Mouse (Mus musculus): ENCODE data around the gene Rnpepl1. TPM values are rescaled to one million over a fixed set of nuclear protein-coding genes. Genes with fewer than 3 reads are reported as not detected.

Rnpepl1 gene
- total and polyA plus RNA-seq, 2 experiments from 2014 or later, result 31.3 to 58.2 TPM

- no peaks in the 10 kb centered on the region for H3K9me3 ChIP-seq (ENCODE audit: low read length)
- H3K27ac ChIP-seq, result no peak overlapping the region
- H3K27me3 ChIP-seq (ENCODE audit: insufficient read depth, low read length), result no peaks in the 10 kb centered on the region
- H3K9ac ChIP-seq (replicated peaks; ENCODE audit: low read length), result no peak overlapping the region
- H3K4me1 ChIP-seq (ENCODE audit: insufficient read depth, low read length), result no peaks in the 10 kb centered on the region
- no peak overlapping the region for H3K4me2 ChIP-seq (ENCODE audit: low read depth, low read length)
- DNase-seq (ENCODE audit: low spot score) (no peak), ATAC-seq (no peak)
- H3K4me3 ChIP-seq (ENCODE audit: low read length), result no peak overlapping the region
- WGBS, result 82% methylated on average over 7 of the region's 7 CpGs
- H3K36me3 ChIP-seq (ENCODE audit: insufficient read depth, low read length), result peaks cover 47% of the 10 kb centered on the region
- TF ChIP-seq CTCF (IDR thresholded peaks at IDR 0.05; ENCODE audit: low read depth), result no peak
These were observed 10.1 kb downstream of the Rnpepl1 start for GRCm38 (mm10) chr1:92920474-92921200.

GRCm38 (mm10) chr1:92921496-92921895, 10.9 kb downstream of the Rnpepl1 start:
- Histone ChIP-seq H3K4me3 (ENCODE audit: low read length) (no peak overlapping the region), H3K27me3 (ENCODE audit: insufficient read depth, low read length) (no peaks in the 10 kb centered on the region), H3K9ac (replicated peaks; ENCODE audit: low read length) (no peak overlapping the region), H3K9me3 (ENCODE audit: low read length) (no peaks in the 10 kb centered on the region), H3K27ac (no peak overlapping the region), H3K4me2 (ENCODE audit: low read depth, low read length) (no peak overlapping the region), H3K4me1 (ENCODE audit: insufficient read depth, low read length) (no peaks in the 10 kb centered on the region), H3K36me3 (ENCODE audit: insufficient read depth, low read length) (peaks cover 38% of the 10 kb centered on the region)
- ATAC-seq, result no peak
- TF ChIP-seq CTCF (IDR thresholded peaks at IDR 0.05; ENCODE audit: low read depth), result no peak
- WGBS, result 95% methylated on average over 4 of the region's 4 CpGs
- DNase-seq (ENCODE audit: low spot score), result no peak

- 23% methylated on average over 1 of the region's 1 CpGs for WGBS
- Histone ChIP-seq H3K27me3 (ENCODE audit: insufficient read depth, low read length) (no peaks in the 10 kb centered on the region), H3K36me3 (ENCODE audit: insufficient read depth, low read length) (no peaks in the 10 kb centered on the region), H3K27ac (no peak overlapping the region), H3K9me3 (ENCODE audit: low read length) (no peaks in the 10 kb centered on the region), H3K4me3 (ENCODE audit: low read length) (no peak overlapping the region), H3K4me2 (ENCODE audit: low read depth, low read length) (no peak overlapping the region), H3K9ac (replicated peaks; ENCODE audit: low read length) (no peak overlapping the region), H3K4me1 (ENCODE audit: insufficient read depth, low read length) (peaks cover 5% of the 10 kb centered on the region; the same call in 1 of the 2 replicates)
- TF ChIP-seq CTCF (IDR thresholded peaks at IDR 0.05; ENCODE audit: low read depth), result no peak
- no peak for DNase-seq (ENCODE audit: low spot score)
- no peak for ATAC-seq
These were observed 19.7 kb downstream of the Rnpepl1 start for GRCm38 (mm10) chr1:92930171-92930706.

GRCm38 (mm10) chr1:92933611-92934010, 23.0 kb downstream of the Rnpepl1 start:
- H3K27ac ChIP-seq, result peak overlapping the region; percentile 98
- 75% methylated on average over 4 of the region's 4 CpGs for WGBS
- no peaks in the 10 kb centered on the region for H3K9me3 ChIP-seq (ENCODE audit: low read length)
- no peak for TF ChIP-seq CTCF (IDR thresholded peaks at IDR 0.05; ENCODE audit: low read depth)
- peak overlapping the region; percentile 78 for H3K9ac ChIP-seq (replicated peaks; ENCODE audit: low read length)
- H3K4me1 ChIP-seq (ENCODE audit: insufficient read depth, low read length), result peaks cover 15% of the 10 kb centered on the region; the same call in 1 of the 2 replicates
- ATAC-seq (no peak), DNase-seq (ENCODE audit: low spot score) (no peak)
- H3K36me3 ChIP-seq (ENCODE audit: insufficient read depth, low read length), result peaks cover 7% of the 10 kb centered on the region; the same call in 1 of the 2 replicates
- no peaks in the 10 kb centered on the region for H3K27me3 ChIP-seq (ENCODE audit: insufficient read depth, low read length)
- peak overlapping the region; percentile 83 for H3K4me2 ChIP-seq (ENCODE audit: low read depth, low read length)
- H3K4me3 ChIP-seq (ENCODE audit: low read length), result peak overlapping the region; percentile 79

- DNase-seq (ENCODE audit: low spot score) (peak; percentile 99), ATAC-seq (peak; percentile 99)
- peak within 1 kb of the TSS; percentile 79 for H3K4me3 ChIP-seq (ENCODE audit: low read length)
- under 1% methylated on average over 45 of the region's 45 CpGs for WGBS
- H3K9me3 ChIP-seq (ENCODE audit: low read length), result no peaks in the 10 kb centered on the region
- peak within 1 kb of the TSS; percentile 98 for H3K27ac ChIP-seq
- TF ChIP-seq CTCF (IDR thresholded peaks at IDR 0.05; ENCODE audit: low read depth), result peak; percentile 34
- no peaks in the 10 kb centered on the region for H3K27me3 ChIP-seq (ENCODE audit: insufficient read depth, low read length)
- H3K9ac ChIP-seq (replicated peaks; ENCODE audit: low read length), result peak within 1 kb of the TSS; percentile 78
- peak within 1 kb of the TSS; percentile 83 for H3K4me2 ChIP-seq (ENCODE audit: low read depth, low read length)
- H3K4me1 ChIP-seq (ENCODE audit: insufficient read depth, low read length), result peaks cover 15% of the 10 kb centered on the region; the same call in 1 of the 2 replicates
- H3K36me3 ChIP-seq (ENCODE audit: insufficient read depth, low read length), result peaks cover 11% of the 10 kb centered on the region; the same call in 1 of the 2 replicates
These were observed 23.7 kb downstream of the Rnpepl1 start, which contains the start of gene Capn10 for GRCm38 (mm10) chr1:92934182-92934827. TSS of gene Capn10 (plus strand) at chr1:92934376.

GRCm38 (mm10) chr1:92935054-92935962, 24.7 kb downstream of the Rnpepl1 start:
- no peaks in the 10 kb centered on the region for H3K9me3 ChIP-seq (ENCODE audit: low read length)
- WGBS, result 8% methylated on average over 10 of the region's 10 CpGs
- no peak for TF ChIP-seq CTCF (IDR thresholded peaks at IDR 0.05; ENCODE audit: low read depth)
- ATAC-seq (no peak), DNase-seq (ENCODE audit: low spot score) (peak; percentile 73)
- H3K4me2 ChIP-seq (ENCODE audit: low read depth, low read length), result peak overlapping the region; percentile 83
- peak overlapping the region; percentile 98 for H3K27ac ChIP-seq
- no peaks in the 10 kb centered on the region for H3K27me3 ChIP-seq (ENCODE audit: insufficient read depth, low read length)
- H3K9ac ChIP-seq (replicated peaks; ENCODE audit: low read length), result peak overlapping the region; percentile 78
- H3K4me1 ChIP-seq (ENCODE audit: insufficient read depth, low read length), result peaks cover 15% of the 10 kb centered on the region; the same call in 1 of the 2 replicates
- peaks cover 21% of the 10 kb centered on the region for H3K36me3 ChIP-seq (ENCODE audit: insufficient read depth, low read length)
- peak overlapping the region; percentile 79 for H3K4me3 ChIP-seq (ENCODE audit: low read length)
